In the genomic region with DNA sequence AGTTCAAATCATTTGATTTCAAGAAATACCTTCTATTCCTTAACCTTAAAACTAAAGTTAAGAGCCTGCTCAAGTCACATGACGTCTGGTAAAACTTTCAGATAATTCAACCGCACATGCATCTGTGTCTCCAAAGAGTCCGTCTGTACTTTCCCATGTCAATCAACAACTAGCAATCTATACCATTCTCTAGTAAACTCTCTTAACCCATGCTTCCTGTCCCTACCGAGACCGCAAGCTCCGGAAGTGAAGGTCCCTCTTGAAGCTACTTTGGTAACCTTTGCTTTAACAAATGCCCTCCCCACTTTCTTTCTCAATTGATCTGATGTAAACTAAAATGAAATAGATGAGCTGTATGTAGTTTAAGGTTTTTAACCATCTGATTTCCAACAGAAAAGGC, we compare ENCODE assay signal across 10 mouse cellular contexts.
"Had no signal": no experiment of that assay in that cellular context is flagged by ENCODE, and none has a peak within 500 bp of the region (broad histone marks: within the 10 kb centered on the region; RNA-seq: fewer than 3 reads in every experiment).

No protein-coding gene starts in this region.

- DNase-seq: kidney, adult 11 months; kidney, adult 8-10 months; kidney, postnatal 14 days; kidney, postnatal 4 days; layer of hippocampus, adult 9-11 months; liver, embryonic 13.5 days; lung, adult 2 months; lung, postnatal 14 days; right cerebral cortex, postnatal 14 days; right cerebral cortex, postnatal 4 days had no signal
